Mouse (Mus musculus): ENCODE results near the gene Gemin7. TPM values are rescaled to one million over a fixed set of nuclear protein-coding genes. Genes with fewer than 3 reads are reported as not detected.

The Gemin7 gene
- total and polyA plus RNA-seq, 3 experiments, result 63.2 to 101 (median 64.4) TPM

DNA sequence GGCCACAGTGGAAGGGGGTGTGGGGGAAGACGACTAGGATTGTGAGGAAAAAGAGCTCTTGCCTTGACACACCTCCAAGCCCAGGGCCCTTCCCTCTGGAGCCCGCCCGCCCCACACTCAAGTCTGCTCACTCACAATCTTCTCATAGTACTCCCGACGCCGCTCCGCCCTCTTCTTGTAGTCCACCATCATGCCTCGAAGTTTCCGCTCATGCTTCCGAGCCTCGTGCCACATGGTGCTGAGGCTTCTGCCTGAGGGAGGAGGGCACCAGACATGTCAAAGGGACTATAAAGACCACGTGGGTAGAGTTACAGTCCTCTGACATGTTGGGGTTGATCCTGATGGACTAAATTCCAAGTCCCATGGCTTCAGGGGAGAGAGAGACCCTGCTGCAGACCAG, 25.7 kb upstream of the Gemin7 start:
- peak; percentile 53 for DNase-seq (ENCODE audit: extremely low read depth)
- dilution Hi-C loops (cut with MboI; ENCODE audit: extremely low pct_ligation_motif_present, extremely low pct_unique_long_range_greater_than_20kb, low sequenced_read_pairs), result no loop called here
- H3K9me3 ChIP-seq (replicated peaks; ENCODE audit: low read length), result no peaks in the 10 kb centered on the region
- peaks cover 43% of the 10 kb centered on the region for H3K79me2 ChIP-seq (replicated peaks; ENCODE audit: control insufficient read depth, extremely low read depth, insufficient read depth, poor library complexity, severe bottlenecking)
- H3K27me3 ChIP-seq (replicated peaks), result no peaks in the 10 kb centered on the region
- H3K27ac ChIP-seq (ENCODE audit: insufficient read depth, low read depth), result no peak overlapping the region
- peak overlapping the region; percentile 97 for H3K4me2 ChIP-seq (ENCODE audit: insufficient read depth, low read depth, poor library complexity, severe bottlenecking)
- peaks cover 42 to 72% of the 10 kb centered on the region in 2 experiments for H3K36me3 ChIP-seq (replicated peaks in 1 of 2; ENCODE audit: control insufficient read depth in 1 of 2, insufficient read depth in 1 of 2, low read length in 1 of 2)
- in situ Hi-C loops (cut with MboI; ENCODE audit: low pct_ligation_motif_present, low pct_unique_long_range_greater_than_20kb, low sequenced_read_pairs), result no loop called here
- TF ChIP-seq MYC (IDR thresholded peaks at IDR 0.05; ENCODE audit: low read depth, low read length), result peak; percentile 94
- TF ChIP-seq TCF12 (IDR thresholded peaks at IDR 0.05; ENCODE audit: low read depth, low read length), result no peak
- TF ChIP-seq BHLHE40 (IDR thresholded peaks at IDR 0.05; ENCODE audit: low read depth, low read length), result peak; percentile 63
- peak; percentile 55; the same call in 1 of the 2 replicates for TF ChIP-seq SIN3A (IDR thresholded peaks at IDR 0.05; ENCODE audit: low read length)
- TF ChIP-seq ELF1 (IDR thresholded peaks at IDR 0.05; ENCODE audit: low read depth, low read length), result no peak
- peak; percentile 97 for TF ChIP-seq MXI1 (IDR thresholded peaks at IDR 0.05; ENCODE audit: low read depth, low read length)
- no peak for TF ChIP-seq RAD21 (IDR thresholded peaks at IDR 0.05; ENCODE audit: low read depth, low read length)
- no peak for TF ChIP-seq JUND (conservative IDR thresholded peaks at IDR 0.05; ENCODE audit: low read depth, low read length)
- no peak for TF ChIP-seq TBP (conservative IDR thresholded peaks at IDR 0.05; ENCODE audit: low read depth, low read length)
- TF ChIP-seq POLR2A (IDR thresholded peaks at IDR 0.05; ENCODE audit: low read depth, low read length), result peak; percentile 50; the same call in 1 of the 2 replicates
- no peak for TF ChIP-seq NRF1 (IDR thresholded peaks at IDR 0.05; ENCODE audit: low read depth, low read length)
- no peak for TF ChIP-seq PAX5 (IDR thresholded peaks at IDR 0.05; ENCODE audit: low read length)
- no peak for TF ChIP-seq CTCF (conservative IDR thresholded peaks at IDR 0.05 in 1 of 2, IDR thresholded peaks at IDR 0.05 in 1 of 2; ENCODE audit: low read depth in 2 of 2, low read length in 2 of 2)
- no peak for TF ChIP-seq RCOR1 (conservative IDR thresholded peaks at IDR 0.05; ENCODE audit: low read depth, low read length)
- TF ChIP-seq ETS1 (conservative IDR thresholded peaks at IDR 0.05; ENCODE audit: low read depth, low read length), result no peak
- no peak for TF ChIP-seq CHD1 (IDR thresholded peaks at IDR 0.05; ENCODE audit: low read depth, low read length)
- no peak for TF ChIP-seq IRF4 (IDR thresholded peaks at IDR 0.05; ENCODE audit: low read depth, low read length)
- no peak for TF ChIP-seq USF1 (IDR thresholded peaks at IDR 0.05; ENCODE audit: low read depth, low read length)
- no peak for TF ChIP-seq E2F4 (IDR thresholded peaks at IDR 0.05; ENCODE audit: insufficient replicate concordance, low read depth, low read length)
- TF ChIP-seq ZMIZ1 (IDR thresholded peaks at IDR 0.05; ENCODE audit: low read depth, low read length), result no peak
- TF ChIP-seq MAX (IDR thresholded peaks at IDR 0.05; ENCODE audit: low read length), result peak; percentile 95
- peaks cover 11 to 51% of the 10 kb centered on the region in 2 experiments; a peak in 3 of 4 replicates for H3K4me1 ChIP-seq (ENCODE audit: control insufficient read depth in 1 of 2, insufficient read depth in 2 of 2)
- H3K9ac ChIP-seq (ENCODE audit: insufficient read depth, low read depth), result peak overlapping the region; percentile 90
- H3K4me3 ChIP-seq (replicated peaks in 1 of 3; ENCODE audit: low read depth in 2 of 3, low read length in 2 of 3, poor library complexity in 1 of 3), result peak overlapping the region; percentile 95 to 99 (median 99)

DNA sequence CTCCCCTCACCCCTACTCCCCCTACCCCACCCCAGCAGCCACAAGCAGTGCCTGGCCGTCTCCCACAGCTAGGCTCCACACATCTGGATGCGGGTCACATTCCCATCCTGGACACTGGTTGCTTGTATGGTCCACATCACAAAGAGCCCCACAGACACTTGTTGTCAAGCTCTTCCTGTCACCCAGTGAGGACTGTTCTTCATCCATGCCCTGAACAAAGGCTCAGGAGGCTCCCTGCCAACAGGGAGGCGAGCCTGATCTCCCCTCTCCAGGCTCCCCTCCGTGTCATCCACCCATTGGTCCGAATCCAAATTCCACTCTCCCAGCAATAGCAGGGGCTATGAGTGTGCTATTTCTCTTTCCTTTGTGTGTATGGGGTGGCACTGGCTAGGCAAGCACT, 23.2 kb upstream of the Gemin7 start:
- Histone ChIP-seq H3K4me3 (replicated peaks in 1 of 3; ENCODE audit: low read depth in 2 of 3, low read length in 2 of 3, poor library complexity in 1 of 3) (no peak overlapping the region), H3K79me2 (replicated peaks; ENCODE audit: control insufficient read depth, extremely low read depth, insufficient read depth, poor library complexity, severe bottlenecking) (peaks cover 48% of the 10 kb centered on the region), H3K27me3 (replicated peaks) (no peaks in the 10 kb centered on the region), H3K4me2 (ENCODE audit: insufficient read depth, low read depth, poor library complexity, severe bottlenecking) (no peak overlapping the region), H3K9ac (ENCODE audit: insufficient read depth, low read depth) (no peak overlapping the region), H3K36me3 (replicated peaks in 1 of 2; ENCODE audit: control insufficient read depth in 1 of 2, insufficient read depth in 1 of 2, low read length in 1 of 2) (peaks cover 44 to 72% of the 10 kb centered on the region in 2 experiments), H3K9me3 (replicated peaks; ENCODE audit: low read length) (no peaks in the 10 kb centered on the region), H3K4me1 (ENCODE audit: control insufficient read depth in 1 of 2, insufficient read depth in 2 of 2) (peaks cover 11 to 56% of the 10 kb centered on the region in 2 experiments; a peak in 3 of 4 replicates), H3K27ac (ENCODE audit: insufficient read depth, low read depth) (no peak overlapping the region)
- no peak for TF ChIP-seq MAFK (IDR thresholded peaks at IDR 0.05; ENCODE audit: insufficient replicate concordance, low read length)
- TF ChIP-seq ZKSCAN1 (IDR thresholded peaks at IDR 0.05; ENCODE audit: borderline replicate concordance, low read depth, low read length), result no peak
- no peak for TF ChIP-seq NELFE (IDR thresholded peaks at IDR 0.05; ENCODE audit: low read depth, low read length)
- TF ChIP-seq SMC3 (IDR thresholded peaks at IDR 0.05; ENCODE audit: low read depth, low read length), result no peak
- TF ChIP-seq IRF4 (IDR thresholded peaks at IDR 0.05; ENCODE audit: low read depth, low read length), result no peak
- TF ChIP-seq TCF12 (IDR thresholded peaks at IDR 0.05; ENCODE audit: low read depth, low read length), result no peak
- dilution Hi-C loops (cut with MboI; ENCODE audit: extremely low pct_ligation_motif_present, extremely low pct_unique_long_range_greater_than_20kb, low sequenced_read_pairs), result no loop called here
- in situ Hi-C loops (cut with MboI; ENCODE audit: low pct_ligation_motif_present, low pct_unique_long_range_greater_than_20kb, low sequenced_read_pairs), result no loop called here
- DNase-seq (ENCODE audit: extremely low read depth), result no peak

Measured in CH12.LX (cell line).